Mouse (Mus musculus): ENCODE data around the gene Atp10b.

The Atp10b gene

DNA sequence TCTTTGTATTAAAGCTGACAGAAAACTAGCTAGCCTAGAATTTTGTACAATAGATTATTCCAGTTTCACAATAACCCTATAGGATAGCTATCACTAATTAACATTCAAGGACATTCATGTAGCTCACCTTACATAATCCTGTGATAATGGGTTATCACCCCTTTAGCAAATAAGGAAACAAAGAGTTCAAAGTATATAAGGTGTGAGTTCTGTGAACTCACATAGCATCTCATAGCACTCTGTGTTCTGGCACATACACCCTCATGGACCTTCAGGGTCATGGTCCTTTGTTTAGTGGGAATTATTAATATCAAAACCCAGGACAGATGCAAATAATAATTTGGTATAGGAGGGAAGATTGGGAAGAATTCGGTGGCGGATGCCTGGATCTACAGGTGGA is 50.4 kb downstream of the Atp10b start:
- no peak for DNase-seq

DNA sequence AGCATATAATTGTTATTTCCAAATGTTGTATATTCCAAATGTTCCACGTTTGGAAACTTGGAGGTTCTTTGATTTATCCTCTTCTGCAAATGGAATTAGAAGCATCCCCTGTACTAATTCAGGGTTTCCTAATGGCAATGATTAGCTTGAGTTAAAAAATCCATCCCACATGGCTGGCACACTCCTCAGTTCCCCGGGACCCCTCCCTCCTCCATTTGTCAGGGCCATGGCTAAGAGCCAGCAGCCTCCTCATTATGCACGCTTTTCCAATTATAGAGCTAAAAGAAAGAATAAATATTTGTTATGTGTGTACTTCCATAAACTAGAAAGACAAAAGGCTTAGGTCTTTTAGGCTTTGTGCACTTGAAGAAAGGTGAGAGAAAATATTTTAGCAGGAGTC is 53.9 kb downstream of the Atp10b start:
- no peak for DNase-seq

DNA sequence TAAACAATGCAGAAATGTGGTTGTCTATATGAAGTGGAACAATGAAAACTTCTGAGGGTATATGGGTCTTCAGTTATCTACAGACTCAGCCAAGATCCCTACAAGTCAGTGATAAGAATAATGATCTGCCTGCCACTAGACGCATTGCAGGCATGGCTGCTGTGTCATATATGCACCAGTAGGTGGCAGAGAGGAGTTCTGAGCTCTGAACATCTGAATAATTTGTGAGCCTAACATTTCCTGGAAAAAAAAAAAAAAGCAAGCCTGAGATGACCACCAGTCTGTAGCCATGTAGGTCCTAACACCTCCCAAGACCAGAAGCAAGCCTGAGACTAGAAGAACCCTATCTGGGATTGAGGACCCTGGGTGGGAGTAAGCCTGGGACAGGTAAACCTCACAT is 63.5 kb downstream of the Atp10b start:
- no peak for DNase-seq

DNA sequence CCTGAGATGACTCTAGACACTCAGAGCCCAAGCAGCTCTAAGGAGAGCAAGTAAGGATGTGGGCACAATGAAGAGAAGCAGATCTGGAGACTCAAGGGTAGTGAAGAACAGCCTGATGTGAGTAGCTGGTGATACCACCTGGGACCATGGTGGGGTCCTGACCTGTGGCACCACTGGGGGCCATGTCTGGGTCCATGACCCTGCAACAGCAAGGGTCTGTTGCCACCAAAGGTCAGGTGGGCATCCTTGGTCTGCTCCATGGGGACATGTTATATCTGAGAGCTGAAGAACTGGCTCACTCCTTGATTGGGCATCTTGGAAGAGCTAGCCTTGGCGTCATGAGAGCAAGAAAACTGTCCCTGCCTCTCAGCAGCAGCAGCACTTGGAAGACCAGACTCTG is 64.1 kb downstream of the Atp10b start:
- no peak for DNase-seq

DNA sequence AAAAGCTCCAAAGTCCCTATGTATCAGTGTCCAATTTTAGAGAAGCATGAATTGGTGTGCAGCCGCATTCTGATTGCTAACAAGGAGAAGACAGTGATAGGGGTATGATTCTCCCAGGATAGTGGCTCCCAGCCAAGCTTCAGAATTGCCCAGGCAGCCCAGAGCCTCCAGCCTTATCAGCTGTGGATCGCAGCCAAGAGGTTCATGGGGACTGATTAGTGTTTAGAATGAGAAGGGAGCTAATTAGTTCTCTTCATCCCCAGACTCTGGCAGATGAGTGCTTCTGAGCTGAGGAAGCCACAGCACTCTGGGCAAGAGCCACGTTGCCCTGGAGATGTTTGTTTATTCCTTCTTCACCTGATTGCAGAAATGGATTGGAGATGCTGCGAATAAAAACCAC is 67.3 kb downstream of the Atp10b start:
- DNase-seq = peak; percentile 53

DNA sequence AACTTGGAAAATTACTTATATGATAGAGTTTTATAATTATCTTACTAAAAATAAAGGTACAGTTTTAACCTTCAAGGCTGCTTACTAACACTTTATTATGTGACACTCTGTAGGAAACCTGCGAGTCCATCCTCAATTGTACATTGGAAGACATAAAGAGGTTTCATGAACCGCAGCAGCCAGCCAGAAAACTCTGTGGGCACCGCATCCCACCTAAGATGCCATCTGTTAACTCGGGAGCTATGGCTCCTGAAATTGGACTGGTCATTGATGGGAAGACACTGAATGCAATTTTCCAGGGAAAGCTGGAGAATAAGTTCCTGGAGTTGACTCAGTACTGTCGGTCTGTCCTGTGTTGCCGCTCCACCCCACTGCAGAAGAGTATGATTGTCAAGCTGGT is 80.6 kb downstream of the Atp10b start:
- DNase-seq = no peak

DNA sequence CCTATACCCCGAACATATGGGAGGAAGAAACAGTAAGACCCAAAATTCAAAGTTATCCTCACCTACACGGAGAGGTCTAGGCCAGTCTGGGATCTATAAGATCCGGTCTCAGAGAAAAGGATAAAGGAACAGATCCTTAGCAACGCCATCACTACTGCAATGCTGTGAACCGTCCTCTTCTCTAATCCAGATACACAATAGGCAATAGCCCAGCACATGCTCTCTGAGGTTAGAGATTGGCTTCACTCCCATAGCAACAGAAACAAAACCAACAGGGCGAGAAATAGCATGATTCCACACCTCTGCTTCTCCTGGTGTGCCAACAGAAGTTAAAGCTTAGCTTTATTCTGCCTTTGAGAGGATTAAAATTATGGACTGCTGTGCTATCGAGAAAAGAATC is 82.4 kb downstream of the Atp10b start:
- no peak for DNase-seq

DNA sequence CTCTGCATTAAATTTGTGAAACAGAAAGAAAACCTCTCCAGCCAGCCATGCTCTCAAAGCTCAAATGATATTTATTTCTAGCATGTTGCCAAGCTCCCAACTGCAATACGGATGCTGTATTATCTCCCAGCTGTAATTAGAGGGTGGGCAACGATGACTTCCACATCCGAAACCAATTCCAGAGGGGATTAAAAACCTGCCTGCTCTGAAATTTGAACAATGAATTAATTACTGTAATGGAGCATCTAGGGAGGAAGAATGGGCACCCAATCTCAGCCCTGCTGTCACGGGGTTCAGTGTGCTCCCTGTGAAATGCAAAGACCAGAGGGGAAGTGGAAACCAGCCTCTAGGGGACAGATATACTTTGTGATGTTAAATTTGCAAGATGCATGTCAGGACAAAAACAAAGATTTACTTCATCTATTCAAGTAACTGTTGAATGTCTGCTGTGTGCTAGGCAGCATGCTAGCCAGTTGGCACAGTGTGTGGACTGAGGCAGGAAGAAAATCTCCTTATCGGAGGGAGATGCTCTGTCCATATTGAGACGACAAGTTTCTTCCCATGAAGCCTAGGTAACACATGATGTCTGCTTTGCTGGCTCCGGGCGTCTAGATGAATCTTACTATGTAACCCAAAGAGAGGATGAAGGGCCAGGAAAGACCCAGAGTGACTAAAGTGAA is 86.8 kb downstream of the Atp10b start:
- no peak for DNase-seq

DNA sequence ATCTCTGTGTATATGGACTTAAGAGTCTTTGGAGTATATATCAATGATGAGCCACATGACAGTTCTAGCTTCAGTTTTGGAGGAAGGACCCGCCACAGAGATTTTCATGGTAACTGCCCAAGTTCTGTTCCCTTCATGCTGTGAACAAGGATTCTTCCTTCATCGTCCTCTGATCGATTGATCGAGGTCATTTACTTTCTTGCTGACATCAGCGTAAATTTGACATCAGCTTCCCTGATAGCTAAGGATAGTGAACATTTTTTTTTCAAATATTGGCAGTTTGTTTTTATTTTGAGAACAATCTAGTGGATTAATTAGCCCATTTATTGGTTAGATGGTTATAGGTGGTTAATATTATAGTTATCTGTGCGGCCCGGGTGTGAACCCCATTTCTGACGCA is 90.1 kb downstream of the Atp10b start:
- DNase-seq = no peak

DNA sequence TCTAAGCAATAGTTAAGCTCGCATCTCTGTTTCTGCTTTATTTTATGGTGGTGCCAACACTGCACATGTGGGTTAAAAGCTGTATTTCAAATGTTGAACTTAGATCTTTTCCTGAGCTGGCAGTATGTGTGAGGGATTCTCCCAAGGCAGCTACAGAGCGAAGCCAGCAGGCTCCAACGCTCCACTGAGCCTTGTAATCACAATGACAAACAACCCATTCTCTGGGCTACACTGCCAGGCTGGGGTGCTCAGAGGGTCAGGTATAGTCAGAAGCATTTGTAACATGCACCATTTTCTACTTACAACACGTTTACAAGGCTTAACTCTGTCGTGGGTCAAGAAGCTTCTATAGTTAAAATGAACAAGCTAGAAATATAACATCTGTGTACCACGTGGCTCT is 103.4 kb downstream of the Atp10b start:
- no peak for DNase-seq

DNA sequence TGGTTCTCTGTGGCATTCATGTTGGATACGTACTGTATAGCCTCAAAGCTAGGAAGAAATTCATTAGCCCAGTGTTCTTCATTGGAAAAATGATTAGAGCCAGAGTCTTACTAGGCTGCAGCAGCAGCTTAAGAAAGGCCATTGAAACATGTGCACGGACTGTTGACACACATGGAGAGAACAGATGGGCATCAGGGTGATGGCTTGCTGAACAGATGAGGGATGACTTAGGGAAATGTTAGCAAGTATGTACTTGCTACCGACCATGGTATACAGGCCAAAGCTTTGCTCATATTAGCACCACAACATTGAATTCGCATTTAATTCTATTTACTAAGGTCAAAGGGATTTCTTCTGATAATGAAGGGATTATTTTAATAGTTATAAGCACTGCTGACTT is 105.6 kb downstream of the Atp10b start:
- no peak for DNase-seq

DNA sequence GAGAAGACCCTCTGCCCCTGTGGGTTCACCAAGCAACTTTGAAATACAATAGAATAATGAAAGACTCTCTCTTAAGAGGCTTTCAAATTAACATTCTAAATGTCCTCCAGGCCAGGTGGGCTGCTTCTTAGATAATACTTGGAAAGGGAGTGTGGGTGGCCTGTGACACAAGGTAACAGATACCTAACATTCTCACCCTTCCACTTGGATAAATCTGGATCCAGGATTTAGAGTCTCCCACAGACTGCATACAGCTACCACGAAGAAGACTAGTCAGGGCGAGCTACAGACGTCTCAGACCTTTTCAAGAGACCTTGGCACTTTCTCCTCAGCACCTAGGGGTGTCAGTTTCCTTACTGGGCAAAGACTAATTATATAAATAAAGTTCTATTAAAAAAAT is 107.6 kb downstream of the Atp10b start:
- DNase-seq = no peak

DNA sequence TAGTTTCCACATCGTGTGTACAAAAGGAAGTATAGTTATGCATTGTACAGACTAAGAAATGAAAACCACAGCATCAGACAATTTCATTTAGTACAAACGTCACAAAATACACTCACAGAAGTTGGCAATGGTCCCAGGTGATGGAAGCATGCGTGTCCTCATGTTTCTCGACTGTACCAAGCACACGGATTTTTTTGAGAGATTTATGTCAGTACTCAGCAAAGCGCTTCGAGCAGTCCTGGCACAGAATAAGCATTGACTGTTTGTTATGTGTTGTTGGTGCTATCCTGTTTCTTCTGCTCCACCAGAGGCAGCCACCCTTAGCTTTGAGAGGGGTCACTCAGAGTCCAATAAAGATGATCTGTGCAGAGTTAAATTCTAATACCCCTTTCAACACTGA is 108.1 kb downstream of the Atp10b start:
- no peak for DNase-seq

DNA sequence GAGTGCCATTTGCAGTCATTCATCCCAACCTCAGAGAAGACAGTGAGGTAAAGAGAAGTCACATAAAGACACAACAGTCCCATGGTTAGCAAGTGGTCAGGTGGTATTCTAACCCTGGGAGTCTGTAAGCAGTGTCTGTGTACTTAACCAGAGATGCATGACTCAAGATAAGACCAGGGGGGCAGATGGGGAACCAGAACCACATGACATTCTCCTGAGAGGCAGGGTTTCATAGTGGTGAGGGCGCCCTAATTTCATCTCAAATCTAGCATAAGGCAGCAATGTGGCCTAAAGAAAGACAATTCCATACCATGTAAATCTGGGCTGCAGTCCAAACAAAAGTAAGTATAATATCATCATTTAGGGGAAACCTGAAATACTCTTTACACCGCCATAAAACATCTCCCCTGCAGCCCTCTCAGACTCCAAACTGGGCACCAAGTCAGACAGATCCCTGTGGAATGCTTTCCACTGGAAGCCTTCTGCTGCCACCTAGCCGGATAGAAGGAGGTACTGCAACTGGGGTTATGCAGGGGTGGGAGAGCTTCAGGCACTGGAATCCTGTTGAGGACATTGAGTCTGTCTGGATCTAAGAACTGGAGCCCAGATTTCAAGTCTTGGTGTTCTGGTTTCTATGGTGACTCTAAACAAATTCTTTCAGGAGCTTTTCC is 114.0 kb downstream of the Atp10b start:
- peak; percentile 79 for DNase-seq

DNA sequence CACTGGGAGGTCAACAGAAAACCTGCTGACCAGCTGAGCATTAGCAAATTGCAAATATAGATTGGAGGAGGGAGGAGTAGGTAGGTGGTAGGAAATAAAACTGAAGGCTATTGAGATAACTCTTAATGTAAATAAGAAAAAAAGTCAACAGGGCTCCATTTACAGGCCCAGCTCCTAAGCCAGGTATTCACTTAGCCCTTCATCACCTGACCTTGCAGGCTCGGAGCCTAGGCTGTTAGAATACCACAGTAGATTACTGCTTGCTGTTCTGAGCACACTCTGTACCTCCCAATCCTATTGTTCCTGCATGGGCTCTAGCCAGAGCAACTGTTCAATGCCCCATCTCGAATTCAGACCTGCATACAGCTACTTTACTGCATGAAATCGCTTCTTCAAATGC is 117.8 kb downstream of the Atp10b start:
- no peak for DNase-seq

DNA sequence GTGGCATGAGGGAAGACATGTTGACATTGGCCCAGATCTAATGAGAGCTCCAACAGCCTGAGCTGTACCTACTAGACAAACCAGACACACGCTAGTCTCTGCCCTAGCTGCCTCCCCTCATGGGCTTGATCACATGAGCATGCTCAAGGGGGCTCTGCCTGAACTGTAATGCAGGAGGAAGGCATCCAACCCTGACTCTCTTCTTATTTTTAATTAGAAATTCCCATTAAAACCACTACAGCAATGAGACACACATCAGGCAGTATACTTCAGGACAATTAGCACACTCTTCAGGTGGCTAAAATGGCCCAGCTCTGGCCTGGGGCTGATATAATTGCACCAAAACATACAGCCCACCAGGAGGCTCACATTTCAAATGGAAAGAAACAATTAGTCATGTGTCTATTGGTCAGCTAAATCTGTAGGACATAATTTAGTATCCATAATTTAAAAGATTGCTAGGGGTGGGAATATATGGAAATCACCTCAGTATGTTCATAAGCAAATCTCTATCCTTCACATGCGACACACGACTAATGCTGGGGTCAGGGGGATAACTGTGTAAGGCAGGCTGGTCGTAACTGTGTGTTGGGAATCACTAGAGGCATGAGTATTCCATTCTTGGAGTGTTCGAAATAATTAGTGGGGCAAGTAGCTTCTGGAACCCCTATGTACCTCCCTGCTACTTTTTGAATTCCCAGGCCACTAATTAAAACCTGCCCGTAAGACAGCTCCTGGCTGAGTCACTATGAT is 120.0 kb downstream of the Atp10b start:
- no peak for DNase-seq

DNA sequence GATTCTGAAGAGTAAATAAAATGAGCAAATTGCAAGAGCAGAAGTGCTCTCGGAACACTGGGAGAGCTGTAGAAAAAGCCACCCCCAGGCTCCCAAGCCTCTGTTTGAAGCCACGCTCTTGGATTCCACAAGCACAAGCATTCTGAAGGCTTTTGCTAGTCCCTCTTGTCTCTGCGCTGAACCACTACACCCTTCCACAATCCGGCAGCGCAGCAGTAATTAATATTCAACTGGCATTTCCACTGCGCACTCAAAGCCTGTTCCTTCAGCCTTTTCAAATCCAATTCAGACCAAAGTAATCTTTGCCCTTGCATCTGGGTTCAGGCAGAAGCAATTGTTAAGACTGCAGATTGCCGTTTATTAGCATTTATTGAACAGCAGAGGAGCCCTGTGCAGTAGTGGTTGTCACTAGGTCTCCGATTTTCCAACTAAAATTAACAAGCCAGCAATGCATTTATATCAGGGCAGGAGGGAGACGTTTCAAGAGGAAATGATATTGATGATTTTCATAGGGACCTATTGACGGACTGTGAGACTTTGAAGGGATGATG is 120.7 kb downstream of the Atp10b start:
- peak; percentile 15 for DNase-seq

DNA sequence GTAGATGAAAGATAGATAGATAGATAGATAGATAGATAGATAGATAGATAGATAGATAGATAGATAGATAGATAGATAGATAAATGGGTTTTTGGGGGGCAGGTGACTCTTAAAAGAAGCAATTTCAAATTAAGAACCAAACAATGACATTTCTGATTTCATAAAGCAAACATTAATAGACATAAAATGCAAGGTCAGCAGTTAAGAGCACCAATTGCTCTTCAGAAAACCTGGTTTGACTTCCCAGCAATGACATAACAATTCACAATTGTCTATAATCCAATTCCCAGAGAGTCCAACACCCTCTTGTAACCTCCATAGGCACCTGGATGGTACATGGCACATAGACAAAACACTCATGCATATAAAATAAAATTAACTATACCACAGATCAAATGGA is 124.2 kb downstream of the Atp10b start:
- no peak for DNase-seq

DNA sequence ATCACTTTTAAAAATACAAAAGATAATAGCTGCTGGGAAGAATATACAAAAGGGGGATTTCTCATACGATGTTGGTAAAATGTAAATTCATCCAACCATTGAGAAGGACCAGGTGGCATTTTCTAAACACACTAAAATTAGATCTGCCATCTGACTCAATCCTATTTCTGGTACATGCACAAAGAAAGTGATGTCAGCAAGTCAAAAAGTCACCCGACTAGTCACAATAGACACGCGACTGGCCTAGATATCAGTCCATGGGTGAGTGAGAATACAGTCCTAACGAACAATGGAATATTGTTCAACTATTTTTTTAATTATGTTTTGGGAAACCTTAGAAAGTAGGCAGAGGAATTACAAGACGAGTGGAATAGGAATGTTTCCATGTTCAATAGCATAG is 147.9 kb downstream of the Atp10b start:
- DNase-seq = no peak

DNA sequence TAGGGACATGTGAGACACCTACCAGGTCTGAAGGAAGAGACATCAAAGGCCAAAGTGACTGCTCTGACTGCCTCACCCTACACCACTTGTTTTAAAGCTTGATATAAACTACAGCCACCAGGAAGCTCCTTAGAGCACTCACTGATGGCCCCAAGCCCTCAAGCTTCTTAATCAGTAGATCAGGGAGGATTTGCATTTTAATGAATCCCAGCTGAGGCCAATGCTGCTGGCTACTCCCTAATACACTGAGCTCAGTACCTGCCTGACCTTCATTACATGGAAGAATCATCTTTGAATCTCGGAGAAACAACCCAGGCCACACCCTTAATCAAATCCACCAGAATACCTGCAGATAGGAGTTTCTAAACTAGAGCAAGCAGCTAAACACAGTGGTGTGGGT is 161.3 kb downstream of the Atp10b start:
- DNase-seq = no peak
